Mouse (Mus musculus) limb, embryonic 15.5 days (tissue): ENCODE results near the gene Ap3b1. TPM values are rescaled to one million over a fixed set of nuclear protein-coding genes. Genes with fewer than 3 reads are reported as not detected.

Source experiments
- ATAC-seq: fragments of 200-750 bp; cut with Nextera tagmentation; 2 replicates; pipeline ENCODE4 v1.8.0; 2017; ENCODE audit warnings: low read depth, moderate TSS enrichment; ENCODE audit not compliant: insufficient number of reproducible peaks, low FRiP score, low TSS enrichment
- H3K27ac ChIP-seq: fragments of 300-500 bp; sonication (generic); 2 replicates; pipeline ENCODE4 v1.5.1; 2015; ENCODE audit warnings: moderate library complexity, mild to moderate bottlenecking, inconsistent platforms
- H3K27me3 ChIP-seq: fragments of 300-500 bp; sonication (generic); 2 replicates; pipeline ENCODE4 v1.6.1; 2015; ENCODE audit warnings: inconsistent platforms
- H3K36me3 ChIP-seq: fragments of 300-500 bp; sonication (generic); 2 replicates; pipeline ENCODE4 v1.6.1; 2015; ENCODE audit warnings: inconsistent platforms
- H3K4me1 ChIP-seq: fragments of 300-500 bp; sonication (generic); 2 replicates; pipeline ENCODE4 v1.6.1; 2015; ENCODE audit warnings: inconsistent platforms
- H3K4me2 ChIP-seq: fragments of 300-500 bp; sonication (generic); 2 replicates; pipeline ENCODE4 v1.6.1; 2015; ENCODE audit warnings: mild to moderate bottlenecking, inconsistent platforms
- H3K4me3 ChIP-seq: fragments of 300-500 bp; sonication (generic); 2 replicates; pipeline ENCODE4 v1.5.1; 2015; ENCODE audit warnings: mild to moderate bottlenecking, inconsistent platforms
- H3K9ac ChIP-seq: fragments of 300-500 bp; sonication (generic); 2 replicates; pipeline ENCODE4 v1.6.1; 2015; ENCODE audit warnings: inconsistent platforms
- H3K9me3 ChIP-seq: fragments of 300-500 bp; sonication (generic); 2 replicates; pipeline ENCODE4 v1.6.1; 2016; ENCODE audit warnings: inconsistent platforms
- WGBS: fragments of 180-500 bp; shearing (Covaris S2); methylation state at CpG from one replicate; pipeline ENCODE4 v1.1.7; 2015; 5-methylcytosine and 5-hydroxymethylcytosine counted together
- polyA plus RNA-seq: library from polyadenylated mRNA; unstranded; fragments of >200 nt; fragmentation: Nextera tagmentation; extraction: Ambion mirVana; gene quantifications from 2 replicates; pipeline ENCODE4 v1.2.1, GENCODE M21; 2015

Ap3b1 gene
- polyA plus RNA-seq, 1 experiment from 2014 or later: 44.1 TPM

DNA sequence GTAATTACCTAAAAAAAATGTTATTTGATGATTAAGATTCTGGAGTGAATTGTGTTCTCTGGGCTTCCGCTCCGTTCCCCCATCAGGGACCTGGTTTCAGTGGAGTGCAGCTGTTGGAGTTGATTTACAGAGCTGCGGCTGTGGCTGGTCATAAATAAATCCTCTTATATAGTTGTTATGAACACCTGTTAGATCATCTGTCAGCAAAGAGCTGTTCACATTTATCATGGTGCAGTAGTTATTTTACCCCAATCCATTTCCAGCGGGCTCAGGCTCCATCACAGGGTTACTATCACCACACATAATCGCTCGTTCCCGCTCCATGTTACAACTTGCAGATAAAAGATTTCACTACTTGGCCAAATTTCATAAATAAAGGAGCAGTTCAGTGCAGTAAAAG, 215.1 kb downstream of the Ap3b1 start:
- no peak overlapping the region for H3K27ac ChIP-seq
- WGBS: 47% methylated on average over 7 of the region's 7 CpGs
- H3K36me3 ChIP-seq: 0 out of 2 replicates have a peak, but pooled peaks cover 3% of the 10 kb centered on the region
- H3K4me3 ChIP-seq: no peak overlapping the region
- H3K4me2 ChIP-seq: no peak overlapping the region
- no peaks in the 10 kb centered on the region for H3K9me3 ChIP-seq
- 0 out of 2 replicates have a peak, but pooled peaks have one; percentile 17 for ATAC-seq
- peaks cover 18% of the 10 kb centered on the region for H3K4me1 ChIP-seq
- H3K27me3 ChIP-seq: peaks cover 18% of the 10 kb centered on the region
- H3K9ac ChIP-seq: no peak overlapping the region

DNA sequence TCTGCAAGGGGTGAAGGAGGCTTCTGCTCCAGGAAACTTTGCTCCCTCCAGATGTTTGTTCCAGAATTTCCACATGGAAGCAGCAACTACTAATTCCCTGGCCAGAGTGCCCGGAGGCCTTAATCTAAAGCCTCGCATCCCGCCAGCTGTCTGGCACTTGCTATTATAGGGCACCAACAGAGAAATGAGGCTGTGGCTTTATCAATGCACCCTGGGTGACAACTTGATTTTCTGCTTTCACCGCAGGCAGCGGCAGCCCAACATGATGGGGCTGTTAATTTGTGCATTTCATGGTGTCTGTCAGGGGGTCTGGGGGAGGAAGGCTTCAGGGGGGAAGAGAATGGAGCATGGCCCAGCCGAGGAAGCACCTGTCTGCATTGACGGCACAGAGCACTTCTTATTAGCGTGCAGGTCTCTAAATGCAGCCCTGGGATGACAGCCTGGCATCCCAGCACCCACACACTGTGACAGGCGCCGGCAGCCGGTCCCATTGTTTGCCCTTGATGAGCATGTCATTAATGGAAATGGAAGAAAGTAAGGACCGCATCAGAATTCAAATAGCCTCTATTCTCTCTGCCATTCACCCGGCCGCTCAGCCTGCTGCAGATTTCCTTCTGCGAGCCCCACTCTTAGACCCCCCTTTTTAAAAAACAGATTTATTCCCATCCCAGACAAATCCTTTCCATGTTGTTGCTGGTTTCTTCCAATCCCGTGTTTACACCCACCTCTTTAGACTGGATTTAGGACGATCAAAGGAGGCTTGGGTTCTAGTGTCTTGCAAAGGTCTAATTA, 217.0 kb downstream of the Ap3b1 start:
- Histone ChIP-seq H3K4me2 (no peak overlapping the region), H3K27ac (no peak overlapping the region), H3K36me3 (no peaks in the 10 kb centered on the region), H3K9ac (no peak overlapping the region), H3K27me3 (peaks cover 18% of the 10 kb centered on the region), H3K4me3 (no peak overlapping the region), H3K9me3 (no peaks in the 10 kb centered on the region), H3K4me1 (peaks cover 18% of the 10 kb centered on the region)
- 24% methylated on average over 17 of the region's 17 CpGs for WGBS
- no peak for ATAC-seq

DNA sequence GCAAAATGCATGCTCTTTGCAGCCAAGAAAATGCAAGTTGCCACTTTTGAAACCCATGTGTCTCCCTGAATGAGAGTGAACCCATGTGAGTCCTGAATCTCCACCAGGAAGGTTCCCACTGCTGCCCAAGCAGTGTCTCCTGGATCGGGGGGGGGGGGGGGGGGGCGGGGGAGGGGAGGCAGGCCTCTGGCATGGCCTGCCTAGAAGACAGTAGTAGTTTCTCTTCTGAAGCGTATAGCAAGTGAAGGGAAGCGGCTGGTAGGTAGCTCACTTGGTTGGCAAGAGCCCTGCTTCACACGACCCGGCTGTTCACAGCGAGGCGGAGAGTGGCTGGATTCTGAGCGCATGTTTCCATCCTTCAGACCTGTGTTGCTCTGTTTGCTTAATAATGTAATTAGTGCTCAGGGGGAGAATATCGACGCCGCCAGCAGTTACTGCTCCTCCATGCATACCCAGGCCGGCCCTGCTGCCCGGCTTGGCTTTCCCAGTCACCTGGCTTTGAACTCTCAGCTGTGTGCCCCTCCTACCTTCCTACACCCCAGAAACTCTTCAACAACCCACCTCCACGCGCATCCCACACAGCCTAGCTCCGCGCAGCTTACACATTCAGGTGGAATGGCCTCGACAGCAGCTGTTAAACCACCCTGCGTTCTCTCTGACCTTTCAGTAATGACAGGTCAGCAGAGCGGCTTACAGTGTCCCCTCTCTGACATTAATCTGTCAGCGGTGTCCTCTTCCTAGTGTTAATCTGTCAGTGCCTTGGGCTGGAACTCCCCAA, 217.8 kb downstream of the Ap3b1 start:
- Histone ChIP-seq H3K27ac (no peak overlapping the region), H3K27me3 (peaks cover 18% of the 10 kb centered on the region), H3K9me3 (no peaks in the 10 kb centered on the region), H3K4me2 (no peak overlapping the region), H3K4me1 (peaks cover 18% of the 10 kb centered on the region), H3K4me3 (no peak overlapping the region), H3K36me3 (no peaks in the 10 kb centered on the region), H3K9ac (no peak overlapping the region)
- no peak for ATAC-seq
- WGBS: 26% methylated on average over 22 of the region's 22 CpGs

DNA sequence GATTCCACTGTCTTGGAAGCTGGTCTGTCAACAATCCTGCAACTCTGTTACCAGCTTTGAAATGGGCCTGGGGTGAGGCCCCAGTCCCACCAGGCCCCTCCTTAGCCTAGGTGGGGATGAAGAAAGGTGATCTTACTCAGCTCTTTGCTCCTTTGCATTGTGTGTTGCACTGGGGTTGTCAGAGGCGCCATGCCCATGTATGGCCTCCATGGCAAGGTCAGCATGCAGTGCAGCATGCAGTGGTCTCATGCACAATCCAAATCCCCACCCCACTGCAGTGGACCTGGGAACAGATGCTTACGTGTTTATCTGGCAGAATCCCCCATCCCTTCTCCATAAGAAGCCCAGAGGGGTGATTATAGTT, 218.4 kb downstream of the Ap3b1 start:
- H3K36me3 ChIP-seq: no peaks in the 10 kb centered on the region
- peaks cover 18% of the 10 kb centered on the region for H3K27me3 ChIP-seq

DNA sequence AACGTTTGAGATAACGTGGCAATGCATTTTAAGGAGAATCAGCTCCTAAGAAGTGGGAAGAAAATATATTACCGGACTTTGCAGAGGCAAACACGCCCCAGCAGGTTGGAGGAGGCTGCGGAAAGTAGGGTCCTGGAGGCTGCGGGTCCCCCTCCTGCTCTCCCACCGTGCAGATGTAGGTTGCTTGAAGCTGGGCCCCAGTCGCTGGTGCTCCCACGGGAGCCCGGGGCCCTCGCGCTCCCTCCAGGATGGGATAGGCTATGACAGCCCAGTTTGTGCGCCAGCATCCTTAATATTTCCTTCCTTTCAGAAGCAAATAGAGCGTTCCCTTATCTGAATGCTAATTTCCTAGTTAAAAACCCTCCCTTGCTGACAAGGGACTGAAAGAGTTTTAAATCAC, 236.5 kb downstream of the Ap3b1 start:
- Histone ChIP-seq H3K4me3 (no peak overlapping the region; the same call in 1 of the 2 replicates), H3K27me3 (peaks cover 60% of the 10 kb centered on the region), H3K27ac (no peak overlapping the region), H3K36me3 (no peaks in the 10 kb centered on the region), H3K4me2 (peak overlapping the region; percentile 49), H3K9me3 (no peaks in the 10 kb centered on the region), H3K9ac (no peak overlapping the region), H3K4me1 (peaks cover 17% of the 10 kb centered on the region)
- WGBS: 7% methylated on average over 14 of the region's 14 CpGs
- no peak for ATAC-seq

More for the DNA sequence above, 218.4 kb downstream of the Ap3b1 start:
- ATAC-seq: no peak
- Histone ChIP-seq H3K4me1 (peaks cover 18% of the 10 kb centered on the region), H3K4me2 (no peak overlapping the region), H3K27ac (no peak overlapping the region), H3K9me3 (no peaks in the 10 kb centered on the region), H3K4me3 (no peak overlapping the region), H3K9ac (no peak overlapping the region)
- WGBS: 54% methylated on average over 2 of the region's 2 CpGs

DNA sequence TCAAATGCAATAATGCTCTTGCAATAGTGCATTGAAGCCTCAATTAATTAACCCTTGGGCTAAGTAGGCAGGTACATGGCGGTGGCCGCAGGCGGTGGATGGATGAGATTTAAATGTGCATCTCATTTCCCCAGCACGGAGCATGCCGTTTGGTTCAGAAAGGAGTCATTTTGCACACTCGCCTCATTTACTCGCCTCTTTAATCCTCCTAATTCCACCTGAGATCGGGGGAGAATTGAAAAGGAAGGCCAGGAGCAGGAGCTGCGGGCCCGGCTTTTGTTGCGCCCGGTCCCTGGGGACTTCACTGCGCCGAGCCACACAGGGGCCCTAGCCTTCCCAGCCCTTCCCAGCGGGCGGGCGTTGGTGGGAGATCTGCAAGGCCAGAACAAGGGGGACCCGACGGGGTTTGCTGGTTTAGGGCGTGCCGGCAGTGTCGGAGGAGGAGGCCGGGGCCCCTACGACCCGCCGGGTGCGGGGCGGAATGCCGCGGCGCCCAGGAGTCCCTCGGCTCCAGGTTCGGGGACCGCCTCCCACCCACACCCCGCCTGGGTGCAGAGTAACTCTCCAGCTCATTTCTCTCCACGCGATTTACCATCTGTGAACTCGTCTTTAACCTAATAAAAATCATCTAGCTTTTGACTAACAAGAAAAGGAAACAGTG, 237.1 kb downstream of the Ap3b1 start:
- ATAC-seq: no peak
- Histone ChIP-seq H3K4me3 (peak overlapping the region; percentile 30), H3K27ac (no peak overlapping the region), H3K4me1 (peaks cover 17% of the 10 kb centered on the region), H3K9me3 (no peaks in the 10 kb centered on the region), H3K36me3 (no peaks in the 10 kb centered on the region), H3K9ac (no peak overlapping the region), H3K27me3 (peaks cover 60% of the 10 kb centered on the region), H3K4me2 (peak overlapping the region; percentile 49)
- 1% methylated on average over 37 of the region's 38 CpGs for WGBS

DNA sequence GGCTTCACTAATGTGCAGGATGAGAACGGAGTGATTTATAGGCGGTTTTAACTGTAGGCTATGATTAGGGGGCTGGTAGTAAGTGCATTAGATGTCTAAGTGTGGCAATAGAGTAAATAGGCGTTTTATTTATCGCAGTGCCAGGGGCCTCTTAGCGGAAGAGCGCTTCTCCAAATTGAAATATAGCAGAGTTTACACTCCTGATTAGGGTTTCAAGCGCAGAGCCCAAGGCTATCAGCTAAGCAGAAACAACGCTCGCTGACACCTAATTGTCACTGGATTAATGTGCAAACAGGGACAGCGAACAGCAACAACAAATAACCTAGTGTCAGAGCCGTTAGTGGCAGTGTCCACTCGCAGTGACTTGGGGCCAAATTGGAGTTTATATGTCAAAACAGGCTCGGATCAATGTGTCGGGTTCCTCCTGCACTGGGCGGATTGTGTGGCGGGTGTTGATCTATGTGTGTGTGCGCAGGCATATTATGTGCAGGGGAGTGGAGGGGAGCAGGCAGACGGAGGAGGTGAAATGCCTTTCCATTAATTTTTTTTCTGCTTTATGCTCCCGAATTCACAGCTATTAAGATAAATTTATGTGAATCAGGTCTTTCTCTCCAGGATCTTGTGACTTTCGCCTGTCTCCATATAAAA, 237.8 kb downstream of the Ap3b1 start:
- peak overlapping the region; percentile 30 for H3K4me3 ChIP-seq
- WGBS: 6% methylated on average over 20 of the region's 20 CpGs
- H3K27me3 ChIP-seq: peaks cover 64% of the 10 kb centered on the region
- H3K4me2 ChIP-seq: peak overlapping the region; percentile 49
- H3K36me3 ChIP-seq: no peaks in the 10 kb centered on the region
- H3K27ac ChIP-seq: no peak overlapping the region
- H3K4me1 ChIP-seq: peaks cover 17% of the 10 kb centered on the region
- no peak overlapping the region for H3K9ac ChIP-seq
- H3K9me3 ChIP-seq: no peaks in the 10 kb centered on the region
- ATAC-seq: no peak

DNA sequence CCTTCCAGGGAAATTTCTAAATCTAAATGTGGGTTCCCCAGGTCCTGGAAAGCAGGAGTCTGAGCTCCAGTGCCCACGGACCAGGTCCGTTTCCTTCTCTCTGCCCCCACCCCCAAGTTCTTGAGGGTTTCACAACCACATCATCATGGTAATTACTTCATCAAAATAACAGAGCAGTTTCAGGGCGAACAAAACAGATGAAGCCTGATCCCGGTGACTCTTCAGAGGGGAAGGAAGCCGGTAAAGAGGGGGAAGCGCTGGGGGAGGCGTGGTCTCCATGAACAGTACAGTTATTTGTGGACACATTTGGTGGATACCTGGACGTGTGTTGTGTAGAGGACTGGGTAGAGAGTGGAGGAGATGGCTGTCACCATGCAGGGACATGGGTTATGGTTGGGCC, 241.0 kb downstream of the Ap3b1 start:
- Histone ChIP-seq H3K27me3 (peaks cover 70% of the 10 kb centered on the region), H3K4me3 (no peak overlapping the region), H3K9me3 (no peaks in the 10 kb centered on the region), H3K4me1 (peaks cover 17% of the 10 kb centered on the region), H3K36me3 (no peaks in the 10 kb centered on the region), H3K9ac (no peak overlapping the region), H3K4me2 (no peak overlapping the region), H3K27ac (no peak overlapping the region)
- WGBS: 58% methylated on average over 8 of the region's 8 CpGs
- ATAC-seq: no peak

DNA sequence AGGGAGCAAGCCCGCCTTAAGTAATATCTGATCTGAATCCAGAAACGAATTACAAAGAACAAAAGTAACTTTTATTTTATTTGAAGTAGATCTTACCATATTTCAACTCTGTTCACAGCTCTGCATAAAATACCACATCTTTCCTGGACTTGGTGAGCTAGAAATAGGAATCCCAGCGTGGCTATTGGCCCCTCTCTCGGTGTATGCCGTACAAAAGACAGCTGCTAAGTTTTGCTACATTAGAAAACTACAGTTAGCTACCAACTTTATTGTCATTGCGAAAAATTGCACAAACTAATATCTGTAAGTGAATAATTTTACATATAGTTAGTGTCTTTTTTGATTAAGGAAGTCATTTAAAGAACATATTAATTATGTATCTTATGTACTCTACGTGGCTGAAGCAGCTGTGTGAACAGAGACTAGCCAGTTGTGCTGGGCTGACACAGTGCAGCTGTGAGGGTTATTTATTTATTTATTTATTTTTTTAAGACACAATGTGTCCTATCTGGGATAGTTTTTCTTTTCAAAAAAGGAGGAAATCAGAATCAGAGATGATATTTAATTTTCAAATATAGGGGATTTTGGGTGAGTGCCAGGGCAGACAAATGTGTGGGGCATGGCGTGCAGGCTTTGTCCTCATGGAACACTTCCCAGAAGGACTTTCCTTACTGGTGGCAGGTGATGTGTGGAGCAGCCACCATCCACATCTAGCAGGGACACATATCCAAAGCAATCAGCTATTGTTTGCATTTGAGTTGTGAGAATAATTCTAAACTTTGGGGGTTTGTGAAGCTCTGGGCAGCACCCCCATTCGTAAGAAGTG, 248.5 kb downstream of the Ap3b1 start:
- Histone ChIP-seq H3K27ac (no peak overlapping the region), H3K9me3 (no peaks in the 10 kb centered on the region), H3K4me3 (no peak overlapping the region), H3K27me3 (peaks cover 29% of the 10 kb centered on the region), H3K9ac (no peak overlapping the region), H3K4me1 (peaks cover 12% of the 10 kb centered on the region), H3K4me2 (no peak overlapping the region), H3K36me3 (no peaks in the 10 kb centered on the region)
- 0 out of 2 replicates have a peak, but pooled peaks have one; percentile 50 for ATAC-seq
- WGBS: 66% methylated on average over 9 of the region's 9 CpGs

DNA sequence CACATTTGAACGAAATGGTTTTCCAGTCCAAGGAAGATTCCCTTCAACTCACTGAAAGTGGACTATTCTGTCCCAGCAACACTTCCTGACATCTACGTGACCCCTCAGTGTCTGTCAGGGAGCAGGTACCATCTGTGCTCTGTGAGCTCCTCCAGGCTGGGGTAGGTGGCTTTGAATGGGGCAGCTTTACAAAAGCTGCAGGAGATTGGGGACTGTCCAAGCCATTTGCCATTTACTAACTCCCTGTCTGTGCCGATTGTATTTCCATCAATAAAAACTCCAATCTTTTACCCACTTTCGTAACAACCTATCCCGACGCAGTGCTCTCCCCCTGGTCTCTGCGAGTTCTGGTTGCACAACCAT, 249.1 kb downstream of the Ap3b1 start:
- WGBS: 20% methylated on average over 7 of the region's 7 CpGs
- Histone ChIP-seq H3K4me1 (peaks cover 12% of the 10 kb centered on the region), H3K4me3 (no peak overlapping the region), H3K9ac (no peak overlapping the region), H3K27ac (no peak overlapping the region), H3K36me3 (no peaks in the 10 kb centered on the region), H3K27me3 (peaks cover 33% of the 10 kb centered on the region), H3K9me3 (no peaks in the 10 kb centered on the region), H3K4me2 (no peak overlapping the region)
- no peak for ATAC-seq

DNA sequence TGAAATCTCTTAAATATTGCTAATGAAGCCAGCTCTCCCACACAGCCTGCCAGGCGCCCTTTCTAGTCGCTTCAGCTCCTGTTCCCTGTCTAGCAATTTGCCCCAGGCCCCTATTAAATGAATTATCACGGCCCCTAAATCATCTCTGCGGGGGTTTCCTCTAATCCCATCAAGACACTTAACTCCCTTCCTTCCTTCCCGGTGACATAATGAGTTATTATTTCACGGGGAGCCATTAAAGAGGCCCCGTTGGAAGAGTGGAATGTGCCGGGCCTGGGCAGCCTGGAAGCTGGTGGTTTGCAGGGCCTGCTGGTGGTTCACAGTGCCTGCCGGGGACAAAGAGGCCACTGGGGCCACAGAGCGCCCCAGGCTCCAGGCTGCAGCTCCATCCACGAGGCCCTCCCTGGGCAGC, 249.7 kb downstream of the Ap3b1 start:
- H3K4me1 ChIP-seq: peaks cover 12% of the 10 kb centered on the region
- no peak overlapping the region for H3K4me3 ChIP-seq
- H3K27me3 ChIP-seq: peaks cover 29% of the 10 kb centered on the region
- ATAC-seq: no peak
- H3K9ac ChIP-seq: no peak overlapping the region
- WGBS: 13% methylated on average over 11 of the region's 11 CpGs
- H3K9me3 ChIP-seq: no peaks in the 10 kb centered on the region
- H3K27ac ChIP-seq: no peak overlapping the region
- no peaks in the 10 kb centered on the region for H3K36me3 ChIP-seq
- no peak overlapping the region for H3K4me2 ChIP-seq
